Mouse (Mus musculus): ENCODE results near the gene Nup62. TPM values are rescaled to one million over a fixed set of nuclear protein-coding genes. Genes with fewer than 3 reads are reported as not detected.

Gene Nup62
- polyA plus RNA-seq, 1 experiment from 2014 or later: 81.5 TPM

- no peak overlapping the region for H3K4me3 ChIP-seq (ENCODE audit: low read length)
- H3K4me1 ChIP-seq (ENCODE audit: control insufficient read depth, insufficient read depth, low read length): no peaks in the 10 kb centered on the region
- H3K9me3 ChIP-seq (replicated peaks; ENCODE audit: control insufficient read depth, low read length): no peaks in the 10 kb centered on the region
- peaks cover 6% of the 10 kb centered on the region for H3K36me3 ChIP-seq (ENCODE audit: control insufficient read depth, insufficient read depth)
- H3K4me2 ChIP-seq (ENCODE audit: low read depth, low read length): no peak overlapping the region
- 82% methylated on average over 2 of the region's 2 CpGs for WGBS
- no peak for ATAC-seq (replicated peaks; ENCODE audit: extremely low read depth, insufficient read depth, low FRiP score)
- no peak overlapping the region for H3K9ac ChIP-seq (ENCODE audit: low read length)
- H3K27me3 ChIP-seq (ENCODE audit: control insufficient read depth, insufficient read depth, low read length): no peaks in the 10 kb centered on the region
- H3K27ac ChIP-seq (ENCODE audit: low read length): no peak overlapping the region
Observed at GRCm38 (mm10) chr7:44808927-44809326, 7.0 kb upstream of the Nup62 start.

GRCm38 (mm10) chr7:44809466-44809865, 6.4 kb upstream of the Nup62 start:
- 85% methylated on average over 3 of the region's 3 CpGs for WGBS
- no peaks in the 10 kb centered on the region for H3K9me3 ChIP-seq (replicated peaks; ENCODE audit: control insufficient read depth, low read length)
- H3K9ac ChIP-seq (ENCODE audit: low read length): no peak overlapping the region
- H3K4me2 ChIP-seq (ENCODE audit: low read depth, low read length): no peak overlapping the region
- peaks cover 9% of the 10 kb centered on the region for H3K36me3 ChIP-seq (ENCODE audit: control insufficient read depth, insufficient read depth)
- ATAC-seq (replicated peaks; ENCODE audit: extremely low read depth, insufficient read depth, low FRiP score): no peak
- no peak overlapping the region for H3K27ac ChIP-seq (ENCODE audit: low read length)
- H3K4me1 ChIP-seq (ENCODE audit: control insufficient read depth, insufficient read depth, low read length): no peaks in the 10 kb centered on the region
- no peaks in the 10 kb centered on the region for H3K27me3 ChIP-seq (ENCODE audit: control insufficient read depth, insufficient read depth, low read length)
- no peak overlapping the region for H3K4me3 ChIP-seq (ENCODE audit: low read length)

DNA sequence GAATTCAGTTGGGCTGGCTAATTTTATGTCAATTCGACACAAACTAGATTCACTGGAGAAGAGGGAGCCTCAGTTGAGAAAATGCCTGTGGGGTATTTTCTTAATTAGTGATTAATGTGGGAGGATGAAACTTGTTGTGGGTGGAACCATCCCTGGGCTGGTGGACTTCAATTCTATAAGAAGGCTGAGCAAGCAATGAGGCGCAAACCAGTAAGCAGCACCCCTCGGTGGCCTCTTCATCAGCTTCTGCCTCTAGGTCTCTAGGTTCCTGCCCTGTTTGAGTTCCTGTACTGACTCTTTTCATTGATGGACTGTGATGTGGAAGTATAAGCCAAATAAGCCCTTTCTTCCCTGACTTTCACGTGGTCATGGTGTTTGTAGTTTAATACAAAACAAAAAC, 5.5 kb upstream of the Nup62 start:
- no peak overlapping the region for H3K9ac ChIP-seq (ENCODE audit: low read length)
- no peaks in the 10 kb centered on the region for H3K9me3 ChIP-seq (replicated peaks; ENCODE audit: control insufficient read depth, low read length)
- ATAC-seq (replicated peaks; ENCODE audit: extremely low read depth, insufficient read depth, low FRiP score): no peak
- no peak overlapping the region for H3K4me2 ChIP-seq (ENCODE audit: low read depth, low read length)
- no peaks in the 10 kb centered on the region for H3K27me3 ChIP-seq (ENCODE audit: control insufficient read depth, insufficient read depth, low read length)
- no peak overlapping the region for H3K4me3 ChIP-seq (ENCODE audit: low read length)
- 81% methylated on average over 4 of the region's 4 CpGs for WGBS
- H3K4me1 ChIP-seq (ENCODE audit: control insufficient read depth, insufficient read depth, low read length): peaks cover 5% of the 10 kb centered on the region; the same call in 1 of the 2 replicates
- H3K36me3 ChIP-seq (ENCODE audit: control insufficient read depth, insufficient read depth): peaks cover 9% of the 10 kb centered on the region
- H3K27ac ChIP-seq (ENCODE audit: low read length): no peak overlapping the region

DNA sequence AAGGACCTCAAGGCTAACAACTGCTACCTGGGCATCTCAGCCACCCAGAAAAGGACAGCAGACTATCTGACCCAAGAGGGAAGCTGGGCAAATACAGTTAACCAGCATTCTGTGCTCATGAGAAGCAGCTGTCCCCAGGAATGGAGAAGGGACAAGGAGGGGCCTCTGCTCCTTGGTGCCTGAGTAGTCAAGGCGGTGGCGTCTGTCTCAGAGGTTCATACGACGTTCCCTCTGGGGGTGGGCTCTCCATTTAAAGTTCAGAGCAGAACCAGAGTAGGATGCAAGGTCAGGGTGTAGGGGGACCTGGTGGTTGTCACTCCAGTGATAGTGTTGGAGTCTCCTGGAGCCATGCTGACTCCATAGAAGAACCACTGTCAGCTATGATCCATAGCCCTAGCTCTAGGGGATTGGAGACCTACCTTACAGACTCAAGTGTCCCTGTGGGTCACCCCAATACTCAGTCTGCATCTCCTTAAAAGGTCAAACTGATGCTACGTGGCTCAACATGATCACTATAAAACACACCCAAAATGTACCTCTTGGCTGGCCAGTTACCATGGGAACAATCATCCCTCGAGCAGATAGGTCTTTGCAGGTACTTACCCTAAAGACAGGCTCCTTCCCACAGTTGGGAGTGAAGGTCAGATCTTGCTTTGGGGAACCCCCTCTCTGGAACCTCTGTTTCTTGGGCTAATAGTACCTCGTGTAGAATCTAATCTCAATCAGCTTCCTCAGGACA, 4.9 kb upstream of the Nup62 start:
- Histone ChIP-seq H3K27me3 (ENCODE audit: control insufficient read depth, insufficient read depth, low read length) (no peaks in the 10 kb centered on the region), H3K9me3 (replicated peaks; ENCODE audit: control insufficient read depth, low read length) (no peaks in the 10 kb centered on the region)
- 80% methylated on average over 7 of the region's 7 CpGs for WGBS

DNA sequence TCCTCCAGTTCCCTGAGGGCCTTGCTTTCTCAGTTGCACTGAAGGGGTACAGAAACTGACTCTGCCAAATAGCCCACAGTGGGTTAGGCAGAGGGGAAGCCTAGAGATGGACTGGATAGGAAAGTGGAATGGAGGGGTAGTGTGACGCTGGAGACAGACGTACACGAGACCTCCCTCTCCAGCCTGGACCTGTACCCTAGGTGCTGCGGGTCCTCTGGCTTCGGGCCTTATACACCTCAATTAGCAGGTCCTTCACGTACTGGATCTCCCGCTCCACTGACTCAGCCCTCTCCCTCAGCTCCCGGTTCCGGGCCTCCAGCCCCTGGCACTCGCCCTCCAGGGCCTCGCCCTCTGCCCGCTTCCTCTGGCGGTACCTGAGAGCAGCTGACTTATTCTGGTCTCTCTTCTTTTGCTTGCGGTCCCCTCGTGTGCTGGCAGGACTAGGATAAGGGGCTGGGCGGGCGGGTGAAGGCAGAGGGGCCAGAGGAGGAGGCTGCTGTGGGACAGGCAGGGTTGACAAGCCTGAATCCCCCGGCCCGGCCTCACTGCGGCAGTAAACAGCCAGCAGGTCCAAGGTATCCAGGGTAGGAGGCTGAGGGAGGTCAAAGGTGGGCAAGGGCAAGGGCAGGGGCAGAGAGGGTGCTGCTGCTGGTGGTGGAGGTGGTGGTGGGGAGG, 3.1 kb upstream of the Nup62 start:
- no peaks in the 10 kb centered on the region for H3K9me3 ChIP-seq (replicated peaks; ENCODE audit: control insufficient read depth, low read length)
- 90% methylated on average over 20 of the region's 20 CpGs for WGBS
- H3K4me1 ChIP-seq (ENCODE audit: control insufficient read depth, insufficient read depth, low read length): peaks cover 12% of the 10 kb centered on the region
- no peak overlapping the region for H3K4me3 ChIP-seq (ENCODE audit: low read length)
- H3K9ac ChIP-seq (ENCODE audit: low read length): no peak overlapping the region
- no peak overlapping the region for H3K4me2 ChIP-seq (ENCODE audit: low read depth, low read length)
- H3K27me3 ChIP-seq (ENCODE audit: control insufficient read depth, insufficient read depth, low read length): no peaks in the 10 kb centered on the region
- no peak for ATAC-seq (replicated peaks; ENCODE audit: extremely low read depth, insufficient read depth, low FRiP score)
- H3K27ac ChIP-seq (ENCODE audit: low read length): no peak overlapping the region
- peaks cover 9% of the 10 kb centered on the region for H3K36me3 ChIP-seq (ENCODE audit: control insufficient read depth, insufficient read depth)

More for the DNA sequence above, 4.9 kb upstream of the Nup62 start:
- H3K36me3 ChIP-seq (ENCODE audit: control insufficient read depth, insufficient read depth): peaks cover 9% of the 10 kb centered on the region
- H3K27ac ChIP-seq (ENCODE audit: low read length): no peak overlapping the region
- no peak overlapping the region for H3K9ac ChIP-seq (ENCODE audit: low read length)
- ATAC-seq (replicated peaks; ENCODE audit: extremely low read depth, insufficient read depth, low FRiP score): no peak
- no peak overlapping the region for H3K4me2 ChIP-seq (ENCODE audit: low read depth, low read length)
- no peak overlapping the region for H3K4me3 ChIP-seq (ENCODE audit: low read length)
- peaks cover 6% of the 10 kb centered on the region; the same call in 1 of the 2 replicates for H3K4me1 ChIP-seq (ENCODE audit: control insufficient read depth, insufficient read depth, low read length)

GRCm38 (mm10) chr7:44813985-44814384, 1.9 kb upstream of the Nup62 start:
- H3K27me3 ChIP-seq (ENCODE audit: control insufficient read depth, insufficient read depth, low read length): no peaks in the 10 kb centered on the region
- peaks cover 24% of the 10 kb centered on the region for H3K4me1 ChIP-seq (ENCODE audit: control insufficient read depth, insufficient read depth, low read length)
- H3K27ac ChIP-seq (ENCODE audit: low read length): no peak overlapping the region
- no peaks in the 10 kb centered on the region for H3K9me3 ChIP-seq (replicated peaks; ENCODE audit: control insufficient read depth, low read length)
- 90% methylated on average over 3 of the region's 3 CpGs for WGBS
- no peak overlapping the region for H3K4me3 ChIP-seq (ENCODE audit: low read length)
- H3K9ac ChIP-seq (ENCODE audit: low read length): no peak overlapping the region
- ATAC-seq (replicated peaks; ENCODE audit: extremely low read depth, insufficient read depth, low FRiP score): no peak
- peaks cover 9% of the 10 kb centered on the region for H3K36me3 ChIP-seq (ENCODE audit: control insufficient read depth, insufficient read depth)
- H3K4me2 ChIP-seq (ENCODE audit: low read depth, low read length): no peak overlapping the region

DNA sequence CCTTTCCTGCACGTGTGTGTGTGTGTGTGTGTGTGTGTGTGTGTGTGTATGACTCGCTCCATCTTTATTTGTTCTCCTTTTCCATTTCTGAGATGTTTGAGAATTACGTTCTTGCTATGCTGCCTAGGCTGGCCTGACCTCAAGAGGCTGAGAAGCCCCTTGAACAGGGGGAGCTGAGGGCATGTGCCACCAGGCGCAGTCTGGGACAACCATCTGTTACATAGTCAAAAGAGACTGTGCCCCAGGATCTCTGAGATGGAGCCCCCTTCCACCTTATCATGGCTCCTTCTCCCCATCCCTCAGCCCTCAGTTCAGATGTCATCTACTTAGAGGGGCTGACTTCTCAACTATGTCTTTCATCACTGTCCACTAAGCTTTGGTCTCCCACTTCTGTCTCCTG, 1.5 kb upstream of the Nup62 start:
- WGBS: 97% methylated on average over 4 of the region's 4 CpGs
- no peak for ATAC-seq (replicated peaks; ENCODE audit: extremely low read depth, insufficient read depth, low FRiP score)
- Histone ChIP-seq H3K4me3 (ENCODE audit: low read length) (no peak overlapping the region), H3K27me3 (ENCODE audit: control insufficient read depth, insufficient read depth, low read length) (no peaks in the 10 kb centered on the region), H3K9ac (ENCODE audit: low read length) (no peak overlapping the region), H3K27ac (ENCODE audit: low read length) (no peak overlapping the region), H3K4me1 (ENCODE audit: control insufficient read depth, insufficient read depth, low read length) (peaks cover 28% of the 10 kb centered on the region), H3K36me3 (ENCODE audit: control insufficient read depth, insufficient read depth) (peaks cover 9% of the 10 kb centered on the region), H3K4me2 (ENCODE audit: low read depth, low read length) (no peak overlapping the region), H3K9me3 (replicated peaks; ENCODE audit: control insufficient read depth, low read length) (no peaks in the 10 kb centered on the region)

DNA sequence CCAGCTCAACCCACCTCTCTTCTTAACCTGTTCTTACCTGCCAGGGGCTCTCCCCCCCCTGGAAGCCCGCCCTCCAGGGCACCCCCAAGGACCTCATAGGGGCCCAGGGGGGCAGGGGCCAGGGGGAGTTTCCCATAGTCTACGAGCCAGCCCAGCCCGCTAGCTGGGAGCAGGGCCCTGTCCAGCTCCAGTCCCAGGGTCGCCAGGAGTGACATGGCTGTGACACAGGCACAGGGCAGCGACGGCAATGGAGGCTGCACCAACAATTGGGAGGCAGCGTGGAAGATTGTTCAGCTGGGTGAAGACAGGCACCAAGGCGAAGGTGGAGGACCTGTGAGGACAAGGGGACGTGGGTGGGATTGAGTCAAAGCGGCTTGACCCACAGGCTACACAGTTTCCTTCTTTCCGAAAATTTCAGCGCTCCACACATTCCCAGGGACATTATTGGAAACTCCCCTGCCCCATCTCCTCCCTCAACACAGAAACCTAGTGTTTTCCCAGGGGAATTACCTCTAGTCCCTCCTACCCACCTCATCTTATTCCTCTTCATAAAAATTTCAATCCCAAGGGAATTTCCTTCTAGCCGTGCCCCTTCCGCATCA, 835 bp upstream of the Nup62 start:
- Histone ChIP-seq H3K9ac (ENCODE audit: low read length) (peak overlapping the region; percentile 60), H3K36me3 (ENCODE audit: control insufficient read depth, insufficient read depth) (peaks cover 9% of the 10 kb centered on the region), H3K4me3 (ENCODE audit: low read length) (peak overlapping the region; percentile 80), H3K4me1 (ENCODE audit: control insufficient read depth, insufficient read depth, low read length) (peaks cover 34% of the 10 kb centered on the region), H3K9me3 (replicated peaks; ENCODE audit: control insufficient read depth, low read length) (no peaks in the 10 kb centered on the region), H3K27ac (ENCODE audit: low read length) (peak overlapping the region; percentile 96), H3K27me3 (ENCODE audit: control insufficient read depth, insufficient read depth, low read length) (no peaks in the 10 kb centered on the region), H3K4me2 (ENCODE audit: low read depth, low read length) (peak overlapping the region; percentile 77)
- no peak for ATAC-seq (replicated peaks; ENCODE audit: extremely low read depth, insufficient read depth, low FRiP score)
- 30% methylated on average over 14 of the region's 14 CpGs for WGBS

DNA sequence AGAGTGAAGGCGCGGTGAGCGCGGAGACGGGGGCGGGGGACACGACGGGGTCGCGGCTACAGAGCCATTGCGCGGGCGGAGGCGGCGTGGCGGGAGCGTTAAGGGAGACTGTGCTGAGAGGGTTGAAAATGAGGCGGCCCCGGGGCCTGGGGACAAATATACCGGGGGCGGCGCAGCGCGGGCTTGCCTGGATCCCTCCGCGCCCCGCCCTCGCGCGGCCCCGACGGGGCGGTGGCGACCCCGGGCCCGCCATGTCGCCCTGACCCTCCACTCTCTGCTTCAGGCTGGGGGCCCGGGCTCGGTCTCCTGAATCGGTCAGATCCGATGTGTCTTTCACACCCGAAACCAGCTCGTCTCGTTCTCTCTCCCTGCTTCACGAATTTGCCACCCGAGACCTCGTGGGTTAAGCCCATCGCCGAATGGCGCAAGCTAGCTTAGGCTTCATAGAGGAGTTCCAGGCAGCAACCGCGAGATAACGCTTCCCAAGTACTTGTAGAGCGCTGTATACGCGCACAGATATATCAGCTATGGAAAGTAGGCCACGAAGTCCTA, 658 bp downstream of the Nup62 start, which contains the start of gene Atf5:
Gene Atf5 (minus strand): TSS at position 189 of the 552 bp plus-strand sequence.
- peak within 1 kb of the TSS; percentile 80 for H3K4me3 ChIP-seq (ENCODE audit: low read length)
- H3K4me1 ChIP-seq (ENCODE audit: control insufficient read depth, insufficient read depth, low read length): peaks cover 47% of the 10 kb centered on the region
- H3K9me3 ChIP-seq (replicated peaks; ENCODE audit: control insufficient read depth, low read length): no peaks in the 10 kb centered on the region
- H3K27me3 ChIP-seq (ENCODE audit: control insufficient read depth, insufficient read depth, low read length): no peaks in the 10 kb centered on the region
- H3K36me3 ChIP-seq (ENCODE audit: control insufficient read depth, insufficient read depth): peaks cover 6% of the 10 kb centered on the region
- under 1% methylated on average over 55 of the region's 57 CpGs for WGBS
- peak within 1 kb of the TSS; percentile 79 for H3K4me2 ChIP-seq (ENCODE audit: low read depth, low read length)
- peak within 1 kb of the TSS; percentile 96 for H3K9ac ChIP-seq (ENCODE audit: low read length)
- peak; percentile 28 for ATAC-seq (replicated peaks; ENCODE audit: extremely low read depth, insufficient read depth, low FRiP score)
- peak within 1 kb of the TSS; percentile 96 for H3K27ac ChIP-seq (ENCODE audit: low read length)

Data from heart, embryonic 16.5 days (tissue).